Mouse (Mus musculus) ES-E14 (cell line): Measurements from ENCODE around the gene Atox1. TPM values are rescaled to one million over a fixed set of nuclear protein-coding genes. Genes with fewer than 3 reads are reported as not detected.
"Not testable (repeated sequence)": the region's sequence is repeated elsewhere in the genome, so short reads cannot be mapped to it uniquely, and the experiment has no call there.

Source experiments
- DNase-seq: peaks from one replicate; pipeline ENCODE4 v3.0.0-alpha.2; 2013; ENCODE audit warnings: low read depth, low spot score
- H3K27ac ChIP-seq: 2 replicates; pipeline ENCODE4 v1.5.1; 2012; ENCODE audit warnings: low read depth, mild to moderate bottlenecking, low read length, moderate library complexity, mixed read lengths; ENCODE audit not compliant: poor library complexity, insufficient read depth, severe bottlenecking
- H3K36me3 ChIP-seq: 2 replicates; pipeline ENCODE4 v1.6.1; 2012; ENCODE audit warnings: mild to moderate bottlenecking, low read length, moderate library complexity, mixed read lengths; ENCODE audit not compliant: control insufficient read depth, poor library complexity, insufficient read depth, severe bottlenecking
- H3K4me1 ChIP-seq, 2 experiments: fragments of 150-350 bp in 1 of 2; sonication (generic) in 1 of 2; 2 replicates each; pipeline ENCODE4 v1.6.1; 2012; ENCODE audit warnings: low read length in 2 of 2, mild to moderate bottlenecking in 1 of 2, mixed read lengths in 1 of 2; ENCODE audit not compliant: control insufficient read depth in 2 of 2, insufficient read depth in 2 of 2, poor library complexity in 1 of 2
- H3K4me3 ChIP-seq, 2 experiments: fragments of 150-350 bp in 1 of 2; sonication (generic) in 1 of 2; 2 replicates each; pipeline ENCODE4 v1.5.1; 2012; ENCODE audit warnings: low read length in 2 of 2, low read depth in 1 of 2, mild to moderate bottlenecking in 1 of 2, mixed read lengths in 1 of 2; ENCODE audit not compliant: insufficient read depth in 1 of 2, poor library complexity in 1 of 2, severe bottlenecking in 1 of 2
- H3K9ac ChIP-seq: 2 replicates; pipeline ENCODE4 v1.6.1; 2012; ENCODE audit warnings: low read depth, mild to moderate bottlenecking, low read length, mixed read lengths; ENCODE audit not compliant: poor library complexity, insufficient read depth, severe bottlenecking
- H3K9me3 ChIP-seq: fragments of 150-350 bp; sonication (generic); 2 replicates; pipeline ENCODE4 v1.6.1; 2012; ENCODE audit warnings: low read depth, mild to moderate bottlenecking, low read length; ENCODE audit not compliant: control insufficient read depth, insufficient read depth
- CHD2 ChIP-seq: IDR thresholded peaks from 2 replicates; pipeline ENCODE4 v1.6.1; 2014; ENCODE audit warnings: mild to moderate bottlenecking, low read depth, low read length, inconsistent platforms
- HCFC1 ChIP-seq: IDR thresholded peaks from 2 replicates; pipeline ENCODE4 v1.6.1; 2012; ENCODE audit warnings: low read length, inconsistent platforms, borderline replicate concordance; ENCODE audit not compliant: insufficient read depth
- MAFK ChIP-seq: IDR thresholded peaks from 2 replicates; pipeline ENCODE4 v1.6.1; 2014; ENCODE audit warnings: mild to moderate bottlenecking, low read depth, low read length, inconsistent platforms; ENCODE audit not compliant: insufficient read depth
- ZC3H11A ChIP-seq: IDR thresholded peaks from 2 replicates; pipeline ENCODE4 v1.6.1; 2012; ENCODE audit warnings: low read depth, mild to moderate bottlenecking, inconsistent platforms, low read length, borderline replicate concordance
- ZNF384 ChIP-seq: IDR thresholded peaks from 2 replicates; pipeline ENCODE4 v1.6.1; 2012; ENCODE audit warnings: low read depth, low read length, inconsistent platforms
- in situ Hi-C, 2 experiments: fragments of 600-800 bp; cut with MboI; formaldehyde crosslinking; loops; one replicate each; pipeline ENCODE4 v1.15.1; 2025; ENCODE audit warnings: low sequenced_read_pairs in 2 of 2, inconsistent platforms in 1 of 2; ENCODE audit not compliant: unreplicated experiment in 2 of 2
- total RNA-seq: library from RNA; depleted of rRNA; stranded (reverse); fragments of 300-350 nt; gene quantifications from 2 replicates; pipeline ENCODE4 v1.2.3, GENCODE M21; 2012

Atox1 gene
- total RNA-seq, 1 experiment, result 371 TPM

- Histone ChIP-seq H3K27ac (peak overlapping the region; percentile 40; the same call in 1 of the 2 replicates), H3K4me3 (peak overlapping the region; percentile 71 to 73), H3K36me3 (no peaks in the 10 kb centered on the region), H3K4me1 (peaks cover 10 to 29% of the 10 kb centered on the region in 2 experiments), H3K9me3 (no peaks in the 10 kb centered on the region), H3K9ac (no peak overlapping the region; the same call in 1 of the 2 replicates)
- no peak for TF ChIP-seq CHD2
- TF ChIP-seq MAFK, result no peak
- no peak for TF ChIP-seq ZC3H11A
- no peak for TF ChIP-seq ZNF384
- TF ChIP-seq HCFC1, result no peak
- in situ Hi-C loops, result no loop called here
- DNase-seq, result no peak
Measured at GRCm38 (mm10) chr11:55418704-55419061, 42.4 kb downstream of the Atox1 start.

GRCm38 (mm10) chr11:55417898-55418703, 42.9 kb downstream of the Atox1 start:
- peaks cover 8 to 27% of the 10 kb centered on the region in 2 experiments for H3K4me1 ChIP-seq
- TF ChIP-seq HCFC1 (no peak), ZNF384 (no peak), CHD2 (no peak)
- H3K4me3 ChIP-seq, result peak overlapping the region; percentile 72 to 73
- no peaks in the 10 kb centered on the region for H3K9me3 ChIP-seq
- peak; percentile 81 for DNase-seq
- no peaks in the 10 kb centered on the region for H3K36me3 ChIP-seq
- H3K9ac ChIP-seq, result peak overlapping the region; percentile 81
- H3K27ac ChIP-seq, result peak overlapping the region; percentile 98
- in situ Hi-C loops, result no loop called here

- TF ChIP-seq CHD2 (no peak), ZNF384 (no peak), HCFC1 (no peak), ZC3H11A (no peak), MAFK (no peak)
- in situ Hi-C loops, result no loop called here
- Histone ChIP-seq H3K4me1 (peaks cover 4 to 25% of the 10 kb centered on the region in 2 experiments), H3K27ac (no peak overlapping the region; the same call in 1 of the 2 replicates), H3K9ac (no peak overlapping the region), H3K36me3 (no peaks in the 10 kb centered on the region), H3K4me3 (no peak overlapping the region), H3K9me3 (no peaks in the 10 kb centered on the region)
- no peak for DNase-seq
Measured at GRCm38 (mm10) chr11:55416609-55417265, 44.3 kb downstream of the Atox1 start.

- H3K36me3 ChIP-seq, DNase-seq, H3K9me3 ChIP-seq, H3K4me3 ChIP-seq, H3K27ac ChIP-seq, in situ Hi-C loops, H3K9ac ChIP-seq: not testable (repeated sequence)
- peaks cover 4 to 25% of the 10 kb centered on the region in 2 experiments for H3K4me1 ChIP-seq
Measured at GRCm38 (mm10) chr11:55415731-55416130, 45.3 kb downstream of the Atox1 start.
